Mouse (Mus musculus) heart, embryonic 14.5 days (tissue): ENCODE data around the gene Gm14862. TPM values are rescaled to one million over a fixed set of nuclear protein-coding genes. Genes with fewer than 3 reads are reported as not detected.
A peak's percentile ranks its signal among the peaks of the same experiment; 100 is the strongest.

Source experiments
- ATAC-seq: fragments of 200-750 bp; cut with Nextera tagmentation; 2 replicates; pipeline ENCODE4 v1.8.0; 2017; ENCODE audit warnings: low read depth, moderate TSS enrichment; ENCODE audit not compliant: insufficient number of reproducible peaks, insufficient read depth, low FRiP score
- H3K27ac ChIP-seq, 2 experiments: fragments of 200-500 bp in 1 of 2; fragments of 300-500 bp in 1 of 2; sonication (generic) in 1 of 2; replicated peaks in 1 of 2; 2 replicates each; pipeline ENCODE4 v1.5.1; 2012 to 2014; ENCODE audit warnings: low read depth in 2 of 2, low read length in 2 of 2, control low read depth in 1 of 2, mild to moderate bottlenecking in 1 of 2, mixed read lengths in 1 of 2; ENCODE audit not compliant: control insufficient read depth in 1 of 2, insufficient read depth in 1 of 2
- H3K27me3 ChIP-seq: fragments of 300-500 bp; sonication (generic); 2 replicates; pipeline ENCODE4 v1.6.1; 2014; ENCODE audit warnings: mild to moderate bottlenecking, low read length, control low read depth; ENCODE audit not compliant: control insufficient read depth, insufficient read depth
- H3K36me3 ChIP-seq: fragments of 300-500 bp; sonication (generic); 2 replicates; pipeline ENCODE4 v1.6.1; 2014; ENCODE audit warnings: mild to moderate bottlenecking, control low read depth, low read length, mixed read lengths; ENCODE audit not compliant: control insufficient read depth, insufficient read depth
- H3K4me1 ChIP-seq, 2 experiments: fragments of 200-500 bp in 1 of 2; fragments of 300-500 bp in 1 of 2; sonication (generic) in 1 of 2; 2 replicates each; pipeline ENCODE4 v1.6.1; 2012 to 2014; ENCODE audit warnings: low read length in 2 of 2, control low read depth in 1 of 2, mixed read lengths in 1 of 2; ENCODE audit not compliant: control insufficient read depth in 2 of 2, insufficient read depth in 2 of 2
- H3K4me2 ChIP-seq: fragments of 300-500 bp; sonication (generic); 2 replicates; pipeline ENCODE4 v1.6.1; 2014; ENCODE audit warnings: mild to moderate bottlenecking, low read length
- H3K4me3 ChIP-seq, 2 experiments: fragments of 200-500 bp in 1 of 2; fragments of 300-500 bp in 1 of 2; sonication (generic) in 1 of 2; 2 replicates each; pipeline ENCODE4 v1.5.1; 2012 to 2014; ENCODE audit warnings: low read length in 2 of 2, mild to moderate bottlenecking in 2 of 2, control low read depth in 1 of 2, low read depth in 1 of 2, moderate library complexity in 1 of 2; ENCODE audit not compliant: control insufficient read depth in 1 of 2, insufficient read depth in 1 of 2
- H3K9ac ChIP-seq: fragments of 300-500 bp; sonication (generic); 2 replicates; pipeline ENCODE4 v1.6.1; 2014; ENCODE audit warnings: mild to moderate bottlenecking, low read length
- H3K9me3 ChIP-seq: fragments of 300-500 bp; sonication (generic); 2 replicates; pipeline ENCODE4 v1.6.1; 2016; ENCODE audit warnings: low read length, control low read depth; ENCODE audit not compliant: control insufficient read depth
- WGBS: fragments of 180-500 bp; shearing (Covaris S2); extraction: QIAGEN DNeasy Blood & Tissue Kit; methylation state at CpG from one replicate; pipeline ENCODE4 v1.1.7; 2014; 5-methylcytosine and 5-hydroxymethylcytosine counted together
- polyA plus RNA-seq: library from polyadenylated mRNA; unstranded; fragments of >200 nt; fragmentation: Nextera tagmentation; extraction: Ambion mirVana; gene quantifications from 2 replicates; pipeline ENCODE4 v1.2.1, GENCODE M21; 2014

Gene Gm14862
- polyA plus RNA-seq, 1 experiment from 2014 or later, result 0.27 TPM

DNA sequence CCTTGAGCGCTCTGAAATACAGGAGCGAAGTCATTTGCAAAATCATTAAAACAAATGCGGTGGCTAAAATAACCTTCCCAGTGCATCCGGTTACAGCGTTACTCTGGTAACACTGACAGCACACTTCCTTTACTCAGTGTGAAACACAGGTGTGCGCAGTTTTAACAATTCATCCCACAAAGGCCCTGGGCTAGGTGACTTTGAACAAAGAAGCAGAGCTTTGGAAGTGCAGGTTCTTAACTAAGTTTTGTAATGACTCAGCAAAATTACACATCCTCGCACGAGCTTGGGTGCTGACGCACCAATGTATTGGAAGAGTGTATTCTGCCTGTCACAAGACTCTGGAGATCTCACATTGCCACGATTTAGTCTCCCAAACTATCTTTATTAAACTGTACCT, 2.7 kb downstream of the Gm14862 start:
- Histone ChIP-seq H3K9ac (no peak overlapping the region), H3K4me2 (no peak overlapping the region), H3K4me1 (no peaks in the 10 kb centered on the region), H3K27ac (no peak overlapping the region), H3K27me3 (no peaks in the 10 kb centered on the region), H3K9me3 (no peaks in the 10 kb centered on the region), H3K36me3 (no peaks in the 10 kb centered on the region), H3K4me3 (no peak overlapping the region)
- 74% methylated on average over 10 of the region's 10 CpGs for WGBS
- no peak for ATAC-seq

DNA sequence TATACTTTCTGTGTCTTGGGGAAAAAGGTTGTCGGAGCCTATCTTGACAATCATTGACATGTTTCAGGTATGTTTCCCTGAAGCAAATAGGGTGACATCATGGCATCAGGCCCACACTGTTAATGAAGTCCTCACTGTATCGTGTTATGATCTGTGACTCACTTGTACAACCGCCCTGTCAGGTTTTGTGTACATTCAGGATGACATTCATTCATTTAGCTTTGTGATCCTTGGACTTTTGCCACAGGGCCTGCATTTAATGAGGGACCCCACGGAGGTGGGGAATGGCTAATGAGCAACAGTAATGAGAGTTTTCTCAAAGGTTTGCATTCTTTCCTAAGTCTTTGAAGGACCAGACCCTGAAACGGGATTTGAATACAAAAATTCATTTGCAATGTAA, 7.8 kb downstream of the Gm14862 start:
- WGBS, result 62% methylated on average over 5 of the region's 5 CpGs

DNA sequence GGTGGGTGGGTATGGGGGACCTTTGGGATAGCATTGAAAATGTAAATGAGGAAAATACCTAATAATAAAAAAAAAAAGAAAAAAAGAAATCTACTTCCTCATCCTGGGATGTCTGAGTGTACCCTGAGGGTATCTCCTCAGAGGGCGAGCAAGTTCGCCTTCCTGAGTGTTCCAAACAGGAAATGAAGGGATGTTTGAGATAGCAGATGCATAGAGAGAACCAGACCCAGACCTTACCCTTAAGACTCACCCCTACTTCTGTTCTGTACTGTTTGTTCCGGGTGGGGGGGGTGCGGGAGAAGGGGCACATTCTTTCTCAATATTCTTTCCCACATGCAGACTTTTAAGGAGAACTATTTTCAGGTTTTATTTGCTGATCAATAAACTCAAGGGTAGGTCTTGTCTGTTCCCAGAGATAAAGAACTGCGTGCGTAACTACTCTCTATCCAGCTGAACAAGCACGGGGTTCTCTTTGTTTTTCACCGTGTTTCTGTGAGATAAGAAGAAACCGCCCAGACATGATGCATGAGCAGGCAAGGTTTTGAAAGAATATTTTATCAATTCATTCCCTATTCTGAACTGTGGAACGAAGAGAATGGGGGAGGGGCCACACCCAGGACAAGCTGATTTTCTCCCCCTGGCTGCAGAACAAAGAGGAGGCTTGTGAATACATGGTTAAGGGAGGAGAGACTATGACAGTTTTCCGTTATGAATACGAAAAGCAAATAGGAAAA, 11.9 kb downstream of the Gm14862 start:
- no peak for ATAC-seq
- Histone ChIP-seq H3K36me3 (no peaks in the 10 kb centered on the region), H3K4me3 (no peak overlapping the region), H3K4me2 (peak overlapping the region; percentile 27), H3K4me1 (peaks cover 4 to 5% of the 10 kb centered on the region in 2 experiments; a peak in 1 of 4 replicates), H3K27ac (no peak overlapping the region), H3K9me3 (no peaks in the 10 kb centered on the region), H3K27me3 (no peaks in the 10 kb centered on the region), H3K9ac (no peak overlapping the region)
- 48% methylated on average over 12 of the region's 12 CpGs for WGBS

More for the DNA sequence above, 7.8 kb downstream of the Gm14862 start:
- H3K9ac ChIP-seq, result no peak overlapping the region
- H3K4me1 ChIP-seq, result no peaks in the 10 kb centered on the region
- no peak overlapping the region for H3K4me2 ChIP-seq
- H3K27me3 ChIP-seq, result no peaks in the 10 kb centered on the region
- no peaks in the 10 kb centered on the region for H3K9me3 ChIP-seq
- H3K27ac ChIP-seq, result no peak overlapping the region
- no peaks in the 10 kb centered on the region for H3K36me3 ChIP-seq
- no peak overlapping the region for H3K4me3 ChIP-seq
- no peak for ATAC-seq

DNA sequence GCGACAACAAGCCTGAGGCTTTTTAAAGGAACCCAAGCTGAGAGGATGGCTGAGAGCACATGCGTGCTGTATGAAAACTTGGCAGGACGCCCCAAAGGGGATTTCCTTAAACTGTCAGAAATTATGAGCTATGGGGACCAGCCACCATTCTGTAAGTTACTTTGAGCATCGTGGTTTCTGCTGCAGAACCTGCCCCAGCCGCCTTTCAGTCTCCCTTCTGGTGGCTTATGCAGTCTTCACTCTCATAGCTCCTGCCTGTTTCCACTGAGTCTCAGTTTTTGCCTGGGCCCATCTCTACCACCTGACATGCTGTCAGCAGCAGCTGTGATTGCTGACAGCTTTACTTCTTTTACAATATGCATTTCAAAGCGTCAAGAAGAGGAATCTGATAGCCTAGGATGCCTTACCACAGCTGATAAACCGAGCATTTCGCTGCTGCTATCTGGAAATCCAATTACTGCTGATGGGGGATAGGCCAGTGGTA, 13.3 kb downstream of the Gm14862 start:
- no peak overlapping the region for H3K4me3 ChIP-seq
- ATAC-seq, result no peak
- H3K27ac ChIP-seq, result no peak overlapping the region
- H3K36me3 ChIP-seq, result no peaks in the 10 kb centered on the region
- no peak overlapping the region for H3K9ac ChIP-seq
- peaks cover 4 to 5% of the 10 kb centered on the region in 2 experiments; a peak in 1 of 4 replicates for H3K4me1 ChIP-seq
- 39% methylated on average over 8 of the region's 8 CpGs for WGBS
- H3K9me3 ChIP-seq, result no peaks in the 10 kb centered on the region
- H3K4me2 ChIP-seq, result no peak overlapping the region
- H3K27me3 ChIP-seq, result no peaks in the 10 kb centered on the region

DNA sequence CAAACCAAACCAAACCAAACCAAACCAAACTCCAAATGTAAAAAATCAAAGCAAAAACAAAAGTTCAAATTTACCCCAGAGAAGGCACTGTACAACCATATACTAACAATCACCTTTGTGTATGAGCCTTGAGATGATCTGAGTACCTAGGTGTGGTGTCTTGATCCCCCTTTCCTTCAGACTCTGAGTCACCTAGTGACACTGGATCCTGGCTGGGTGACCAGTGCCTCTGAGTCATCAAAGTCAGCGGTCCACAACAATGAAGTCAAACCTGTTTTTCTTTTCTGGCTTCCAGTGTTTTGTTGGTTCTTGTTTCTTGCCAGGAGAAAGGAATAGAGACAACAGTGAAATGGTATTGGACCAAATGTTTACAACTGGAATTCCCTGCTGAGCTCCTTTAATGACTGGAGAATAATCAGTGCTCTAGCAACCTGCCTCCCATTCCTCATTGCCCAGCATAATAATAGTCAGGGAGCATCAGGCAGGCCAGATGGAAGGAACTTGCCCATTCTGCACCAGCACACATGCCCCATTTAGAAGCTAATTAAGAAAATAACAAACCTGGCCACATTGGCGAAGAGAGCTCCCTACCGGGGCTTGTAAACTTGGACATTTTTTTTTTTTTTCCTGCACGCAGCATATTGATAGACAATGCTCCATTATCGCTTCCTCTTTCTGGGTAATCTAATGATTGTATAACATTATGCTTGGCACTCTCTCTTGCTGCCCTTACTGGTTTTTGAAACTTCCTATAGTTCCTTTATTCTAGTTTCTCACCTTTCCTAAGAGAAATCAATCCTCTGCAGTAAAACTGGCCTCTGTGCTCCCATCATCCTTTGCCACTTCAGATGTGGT, 15.7 kb downstream of the Gm14862 start:
- Histone ChIP-seq H3K27me3 (no peaks in the 10 kb centered on the region), H3K36me3 (no peaks in the 10 kb centered on the region), H3K9me3 (no peaks in the 10 kb centered on the region), H3K4me1 (peaks cover 4 to 5% of the 10 kb centered on the region in 2 experiments; a peak in 1 of 4 replicates), H3K9ac (no peak overlapping the region), H3K4me2 (no peak overlapping the region), H3K4me3 (no peak overlapping the region), H3K27ac (no peak overlapping the region)
- WGBS, result 83% methylated on average over 5 of the region's 5 CpGs
- no peak for ATAC-seq

DNA sequence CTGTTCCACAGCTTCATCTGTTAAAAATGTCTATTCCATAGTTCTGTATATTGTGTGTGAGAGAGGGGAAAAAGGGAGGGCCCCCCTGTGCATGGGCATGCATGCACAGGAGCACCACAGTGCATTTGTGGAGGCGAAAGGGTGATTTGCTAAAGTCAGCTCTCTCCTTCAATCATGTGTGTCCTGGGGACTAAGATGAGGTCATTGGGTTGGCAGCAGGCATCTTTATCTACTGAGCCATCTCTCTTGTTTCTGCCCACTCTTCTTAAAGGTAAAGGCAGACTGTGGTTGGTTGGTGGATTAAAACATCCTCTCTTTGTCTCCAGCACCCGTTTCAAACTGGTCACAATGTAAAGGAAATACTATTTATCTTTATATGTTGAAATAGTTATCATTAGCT, 29.6 kb downstream of the Gm14862 start:
- H3K27me3 ChIP-seq, result no peaks in the 10 kb centered on the region
- no peak for ATAC-seq
- no peak overlapping the region for H3K4me2 ChIP-seq
- 67% methylated on average over 2 of the region's 2 CpGs for WGBS
- H3K4me3 ChIP-seq, result no peak overlapping the region
- no peak overlapping the region for H3K9ac ChIP-seq
- no peaks in the 10 kb centered on the region for H3K9me3 ChIP-seq
- H3K4me1 ChIP-seq, result no peaks in the 10 kb centered on the region
- H3K27ac ChIP-seq, result no peak overlapping the region
- H3K36me3 ChIP-seq, result no peaks in the 10 kb centered on the region

DNA sequence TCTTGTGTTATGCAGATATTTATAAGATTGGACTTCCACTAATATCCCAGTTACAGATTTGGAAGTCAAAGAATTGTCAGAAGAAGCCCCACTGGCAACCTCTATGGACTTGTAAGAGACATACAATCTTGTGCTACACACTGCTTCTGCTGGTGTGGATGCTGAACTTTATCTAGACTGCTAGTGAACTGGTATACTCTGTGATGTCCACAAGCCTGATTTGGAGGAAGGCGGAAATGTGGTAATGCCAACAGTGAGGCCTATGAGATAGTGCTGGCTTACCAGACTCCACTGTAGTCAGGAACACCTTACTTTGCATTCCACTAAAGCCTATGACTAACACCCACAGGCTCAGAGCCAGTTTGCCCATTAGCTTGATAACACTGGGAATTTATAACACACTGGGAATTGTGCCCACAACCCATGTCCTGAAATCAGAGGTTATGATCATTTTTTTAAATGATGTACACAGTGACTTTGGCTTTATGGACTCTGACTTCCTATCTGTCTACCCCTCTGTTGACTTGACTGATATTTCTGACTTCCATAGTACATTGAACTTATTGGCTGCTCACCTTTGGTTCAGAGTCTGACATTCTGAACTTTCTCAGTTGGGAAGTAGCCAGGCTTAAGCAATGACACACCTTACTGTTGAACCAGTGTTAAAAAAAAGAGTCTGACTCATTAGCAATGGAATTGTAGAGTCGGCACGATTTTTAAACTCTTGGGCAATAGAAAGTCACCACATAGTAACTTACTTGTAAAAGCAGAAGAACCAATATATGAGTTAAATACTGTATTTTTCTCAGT, 34.1 kb downstream of the Gm14862 start:
- Histone ChIP-seq H3K4me1 (no peaks in the 10 kb centered on the region), H3K4me2 (no peak overlapping the region), H3K9me3 (no peaks in the 10 kb centered on the region), H3K27ac (0 out of 4 replicates have a peak overlapping the region, but pooled peaks of 1 of the 2 experiments have one; percentile 29), H3K9ac (no peak overlapping the region), H3K27me3 (no peaks in the 10 kb centered on the region), H3K4me3 (no peak overlapping the region), H3K36me3 (no peaks in the 10 kb centered on the region)
- WGBS, result 75% methylated on average over 3 of the region's 3 CpGs
- ATAC-seq, result no peak; the same call in 1 of the 2 replicates
